Mouse (Mus musculus): Measurements from ENCODE around the gene Tut1. TPM values are rescaled to one million over a fixed set of nuclear protein-coding genes. Genes with fewer than 3 reads are reported as not detected.

Gene Tut1
- polyA plus RNA-seq, 1 experiment from 2014 or later = 24.2 TPM

DNA sequence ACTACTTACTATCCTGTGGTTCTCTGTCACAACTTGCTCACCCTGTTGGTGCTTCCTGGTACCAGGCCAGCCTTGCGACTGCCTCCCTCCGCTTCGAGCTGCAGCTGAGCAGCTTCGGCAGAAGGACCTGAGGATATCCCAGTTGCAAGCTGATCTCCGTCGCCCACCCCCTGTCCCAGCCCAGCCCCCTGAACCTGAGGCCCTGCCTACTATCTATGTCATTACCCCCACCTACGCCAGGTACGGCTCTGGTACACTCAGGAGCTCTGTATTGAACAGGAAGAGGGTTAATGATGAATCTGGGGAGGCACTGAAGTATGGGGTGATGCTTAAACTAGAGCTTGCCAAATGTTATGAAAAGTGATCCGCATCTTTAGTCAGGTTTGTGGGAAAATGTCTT, 31.9 kb upstream of the Tut1 start:
- no peak for ATAC-seq

GRCm38 (mm10) chr19:8926766-8927165, 26.9 kb upstream of the Tut1 start:
- ATAC-seq (no peak), DNase-seq (ENCODE audit: low spot score) (no peak)
- no peaks in the 10 kb centered on the region for H3K9me3 ChIP-seq (replicated peaks; ENCODE audit: control insufficient read depth, low read length)
- no peak overlapping the region for H3K4me2 ChIP-seq (ENCODE audit: low read length)
- peaks cover 1% of the 10 kb centered on the region; the same call in 1 of the 2 replicates for H3K4me1 ChIP-seq (ENCODE audit: control insufficient read depth, insufficient read depth, low read length)
- peaks cover 40% of the 10 kb centered on the region for H3K36me3 ChIP-seq (ENCODE audit: control insufficient read depth, insufficient read depth, low read length)
- no peak overlapping the region for H3K4me3 ChIP-seq (ENCODE audit: low read depth, low read length)
- H3K27me3 ChIP-seq (replicated peaks; ENCODE audit: control insufficient read depth, insufficient read depth, low read length) = no peaks in the 10 kb centered on the region
- no peak overlapping the region for H3K27ac ChIP-seq (ENCODE audit: low read depth, low read length)
- no peak overlapping the region for H3K9ac ChIP-seq (ENCODE audit: low read length)
- WGBS = 94% methylated on average over 2 of the region's 2 CpGs

More for the DNA sequence above, 31.9 kb upstream of the Tut1 start:
- WGBS = 81% methylated on average over 9 of the region's 9 CpGs
- Histone ChIP-seq H3K9me3 (replicated peaks; ENCODE audit: control insufficient read depth, low read length) (no peaks in the 10 kb centered on the region), H3K36me3 (ENCODE audit: control insufficient read depth, insufficient read depth, low read length) (peaks cover 31% of the 10 kb centered on the region), H3K27me3 (replicated peaks; ENCODE audit: control insufficient read depth, insufficient read depth, low read length) (no peaks in the 10 kb centered on the region), H3K4me1 (ENCODE audit: control insufficient read depth, insufficient read depth, low read length) (peaks cover 9% of the 10 kb centered on the region; the same call in 1 of the 2 replicates), H3K4me3 (ENCODE audit: low read depth, low read length) (no peak overlapping the region), H3K4me2 (ENCODE audit: low read length) (peak overlapping the region; percentile 69; the same call in 1 of the 2 replicates), H3K9ac (ENCODE audit: low read length) (no peak overlapping the region; the same call in 1 of the 2 replicates), H3K27ac (ENCODE audit: low read depth, low read length) (no peak overlapping the region)
- no peak for DNase-seq (ENCODE audit: low spot score)

DNA sequence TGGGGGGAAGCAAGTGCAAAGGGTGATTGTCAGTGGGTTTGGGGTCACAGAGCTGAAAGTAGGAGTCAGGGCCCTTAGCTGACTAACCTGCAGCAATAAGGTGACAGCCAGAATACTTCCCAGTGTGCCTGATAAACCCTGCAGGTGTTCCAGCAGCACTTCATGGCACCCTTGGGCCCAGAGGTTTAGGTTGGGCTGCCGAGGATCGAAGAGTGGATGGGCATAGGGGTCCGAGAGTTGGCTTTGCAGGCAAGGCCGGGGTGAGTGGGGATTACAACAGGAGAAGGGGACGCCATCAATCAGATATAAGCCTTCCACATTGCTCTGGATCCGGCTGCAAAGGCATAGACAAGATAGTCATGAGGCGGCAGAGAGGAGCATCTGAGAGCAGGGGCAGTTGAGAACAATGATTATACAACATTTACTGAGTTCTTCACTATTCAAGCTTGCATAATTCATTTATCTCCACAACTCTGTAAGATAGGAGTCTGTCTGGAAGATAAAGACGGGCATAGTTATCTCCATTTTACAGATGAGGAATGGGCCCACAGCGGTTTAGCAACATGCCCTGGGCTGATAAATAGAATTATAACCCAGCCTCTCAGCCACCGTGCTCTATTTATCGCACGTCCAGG, 25.6 kb upstream of the Tut1 start:
- peaks cover 36% of the 10 kb centered on the region for H3K36me3 ChIP-seq (ENCODE audit: control insufficient read depth, insufficient read depth, low read length)
- DNase-seq (ENCODE audit: low spot score) = no peak
- no peaks in the 10 kb centered on the region for H3K9me3 ChIP-seq (replicated peaks; ENCODE audit: control insufficient read depth, low read length)
- 94% methylated on average over 12 of the region's 12 CpGs for WGBS
- H3K9ac ChIP-seq (ENCODE audit: low read length) = no peak overlapping the region
- no peak overlapping the region for H3K27ac ChIP-seq (ENCODE audit: low read depth, low read length)
- H3K4me2 ChIP-seq (ENCODE audit: low read length) = no peak overlapping the region
- H3K27me3 ChIP-seq (replicated peaks; ENCODE audit: control insufficient read depth, insufficient read depth, low read length) = no peaks in the 10 kb centered on the region
- H3K4me3 ChIP-seq (ENCODE audit: low read depth, low read length) = no peak overlapping the region
- H3K4me1 ChIP-seq (ENCODE audit: control insufficient read depth, insufficient read depth, low read length) = no peaks in the 10 kb centered on the region; the same call in 1 of the 2 replicates
- no peak for ATAC-seq

- WGBS = 15% methylated on average over 16 of the region's 16 CpGs
- Histone ChIP-seq H3K36me3 (ENCODE audit: control insufficient read depth, insufficient read depth, low read length) (peaks cover 31% of the 10 kb centered on the region), H3K27ac (ENCODE audit: low read depth, low read length) (no peak overlapping the region), H3K9ac (ENCODE audit: low read length) (peak overlapping the region; percentile 68), H3K27me3 (replicated peaks; ENCODE audit: control insufficient read depth, insufficient read depth, low read length) (no peaks in the 10 kb centered on the region), H3K4me2 (ENCODE audit: low read length) (peak overlapping the region; percentile 73), H3K4me1 (ENCODE audit: control insufficient read depth, insufficient read depth, low read length) (no peaks in the 10 kb centered on the region; the same call in 1 of the 2 replicates), H3K4me3 (ENCODE audit: low read depth, low read length) (peak overlapping the region; percentile 48), H3K9me3 (replicated peaks; ENCODE audit: control insufficient read depth, low read length) (no peaks in the 10 kb centered on the region)
- no peak for DNase-seq (ENCODE audit: low spot score)
- ATAC-seq = peak; percentile 27
Observed at GRCm38 (mm10) chr19:8928689-8929223, 24.9 kb upstream of the Tut1 start.

GRCm38 (mm10) chr19:8929224-8930088, 24.2 kb upstream of the Tut1 start, which contains the start of the genes Rom1 and Eml3:
Gene Rom1, minus strand, starts transcription at chr19:8929356.
Gene Eml3, plus strand, starts transcription at chr19:8929552.
- WGBS = under 1% methylated on average over 68 of the region's 74 CpGs
- Histone ChIP-seq H3K36me3 (ENCODE audit: control insufficient read depth, insufficient read depth, low read length) (peaks cover 29% of the 10 kb centered on the region), H3K27ac (ENCODE audit: low read depth, low read length) (no peak within 1 kb of the TSS), H3K27me3 (replicated peaks; ENCODE audit: control insufficient read depth, insufficient read depth, low read length) (no peaks in the 10 kb centered on the region), H3K9ac (ENCODE audit: low read length) (peak within 1 kb of the TSS; percentile 68), H3K9me3 (replicated peaks; ENCODE audit: control insufficient read depth, low read length) (no peaks in the 10 kb centered on the region), H3K4me1 (ENCODE audit: control insufficient read depth, insufficient read depth, low read length) (no peaks in the 10 kb centered on the region; the same call in 1 of the 2 replicates), H3K4me2 (ENCODE audit: low read length) (peak within 1 kb of the TSS; percentile 73), H3K4me3 (ENCODE audit: low read depth, low read length) (peak within 1 kb of the TSS; percentile 48)
- peak; percentile 72 for ATAC-seq
- DNase-seq (ENCODE audit: low spot score) = peak; percentile 44

DNA sequence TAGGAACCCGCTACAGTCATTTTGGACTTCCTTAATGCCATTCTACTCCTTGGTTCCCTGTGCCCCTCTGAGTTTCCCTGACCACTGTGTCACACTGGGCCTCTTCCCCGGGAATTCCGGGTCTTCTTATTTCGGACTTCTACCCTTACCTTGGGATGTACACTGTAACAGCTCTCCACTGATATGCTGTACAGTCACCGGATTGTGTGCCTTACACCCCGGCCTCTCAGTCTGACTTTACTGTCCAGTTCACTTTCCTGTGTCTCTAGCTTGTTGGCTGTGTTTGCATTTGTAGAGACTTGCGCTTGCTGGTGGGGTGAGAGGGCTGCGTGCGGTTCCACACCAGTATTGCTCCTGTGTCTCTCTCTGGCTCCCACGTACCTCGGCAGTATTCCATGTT, 23.5 kb upstream of the Tut1 start:
- Histone ChIP-seq H3K9ac (ENCODE audit: low read length) (peak overlapping the region; percentile 68), H3K27ac (ENCODE audit: low read depth, low read length) (no peak overlapping the region), H3K27me3 (replicated peaks; ENCODE audit: control insufficient read depth, insufficient read depth, low read length) (no peaks in the 10 kb centered on the region), H3K9me3 (replicated peaks; ENCODE audit: control insufficient read depth, low read length) (no peaks in the 10 kb centered on the region), H3K4me2 (ENCODE audit: low read length) (peak overlapping the region; percentile 73), H3K4me1 (ENCODE audit: control insufficient read depth, insufficient read depth, low read length) (no peaks in the 10 kb centered on the region; the same call in 1 of the 2 replicates), H3K36me3 (ENCODE audit: control insufficient read depth, insufficient read depth, low read length) (peaks cover 29% of the 10 kb centered on the region), H3K4me3 (ENCODE audit: low read depth, low read length) (peak overlapping the region; percentile 48)
- DNase-seq (ENCODE audit: low spot score) = no peak
- ATAC-seq = no peak
- 14% methylated on average over 11 of the region's 11 CpGs for WGBS

GRCm38 (mm10) chr19:8930771-8931170, 22.9 kb upstream of the Tut1 start:
- Histone ChIP-seq H3K4me1 (ENCODE audit: control insufficient read depth, insufficient read depth, low read length) (no peaks in the 10 kb centered on the region; the same call in 1 of the 2 replicates), H3K27me3 (replicated peaks; ENCODE audit: control insufficient read depth, insufficient read depth, low read length) (no peaks in the 10 kb centered on the region), H3K4me2 (ENCODE audit: low read length) (no peak overlapping the region), H3K9me3 (replicated peaks; ENCODE audit: control insufficient read depth, low read length) (no peaks in the 10 kb centered on the region), H3K9ac (ENCODE audit: low read length) (no peak overlapping the region), H3K36me3 (ENCODE audit: control insufficient read depth, insufficient read depth, low read length) (peaks cover 22% of the 10 kb centered on the region), H3K27ac (ENCODE audit: low read depth, low read length) (no peak overlapping the region), H3K4me3 (ENCODE audit: low read depth, low read length) (no peak overlapping the region)
- DNase-seq (ENCODE audit: low spot score) (no peak), ATAC-seq (no peak)
- 84% methylated on average over 7 of the region's 7 CpGs for WGBS

GRCm38 (mm10) chr19:8936736-8937135, 16.9 kb upstream of the Tut1 start:
- H3K27ac ChIP-seq (ENCODE audit: low read depth, low read length) = no peak overlapping the region
- H3K4me2 ChIP-seq (ENCODE audit: low read length) = no peak overlapping the region
- 86% methylated on average over 2 of the region's 2 CpGs for WGBS
- H3K4me1 ChIP-seq (ENCODE audit: control insufficient read depth, insufficient read depth, low read length) = peaks cover 5% of the 10 kb centered on the region; the same call in 1 of the 2 replicates
- H3K4me3 ChIP-seq (ENCODE audit: low read depth, low read length) = no peak overlapping the region
- H3K9ac ChIP-seq (ENCODE audit: low read length) = no peak overlapping the region
- no peaks in the 10 kb centered on the region for H3K9me3 ChIP-seq (replicated peaks; ENCODE audit: control insufficient read depth, low read length)
- DNase-seq (ENCODE audit: low spot score) (no peak), ATAC-seq (no peak)
- H3K36me3 ChIP-seq (ENCODE audit: control insufficient read depth, insufficient read depth, low read length) = no peaks in the 10 kb centered on the region
- H3K27me3 ChIP-seq (replicated peaks; ENCODE audit: control insufficient read depth, insufficient read depth, low read length) = no peaks in the 10 kb centered on the region
